Mouse (Mus musculus) right cerebral cortex, postnatal 36 days (tissue): ENCODE measurements around the gene Eid3.

Experiments
- DNase-seq, 2 experiments: peaks; one replicate each; pipeline ENCODE4 v3.0.0; 2022; ENCODE audit warnings: low spot score in 2 of 2, mixed read lengths in 1 of 2

The Eid3 gene

DNA sequence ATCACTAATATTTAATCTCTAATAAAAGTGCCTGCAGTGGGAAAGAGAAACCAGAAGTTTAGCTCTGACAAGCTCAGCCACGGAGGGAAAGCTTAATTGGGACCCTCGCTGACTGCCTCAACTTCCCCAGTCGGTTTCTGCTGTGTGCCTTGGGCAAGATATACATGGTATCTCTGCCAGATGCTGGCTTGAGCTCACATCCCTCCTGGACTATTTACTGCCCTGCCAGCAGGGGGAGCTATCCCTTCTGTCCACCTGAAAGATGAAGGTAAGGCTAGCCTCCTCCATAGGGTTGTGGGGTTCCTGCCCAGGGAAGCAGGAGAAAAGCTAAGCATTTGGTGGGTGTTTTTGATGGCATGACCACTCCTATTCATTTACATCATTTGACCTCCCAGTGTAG, 43.8 kb downstream of the Eid3 start:
- DNase-seq: no peak

- no peak for DNase-seq
Measured at GRCm38 (mm10) chr10:82913238-82913637, 46.8 kb downstream of the Eid3 start.

DNA sequence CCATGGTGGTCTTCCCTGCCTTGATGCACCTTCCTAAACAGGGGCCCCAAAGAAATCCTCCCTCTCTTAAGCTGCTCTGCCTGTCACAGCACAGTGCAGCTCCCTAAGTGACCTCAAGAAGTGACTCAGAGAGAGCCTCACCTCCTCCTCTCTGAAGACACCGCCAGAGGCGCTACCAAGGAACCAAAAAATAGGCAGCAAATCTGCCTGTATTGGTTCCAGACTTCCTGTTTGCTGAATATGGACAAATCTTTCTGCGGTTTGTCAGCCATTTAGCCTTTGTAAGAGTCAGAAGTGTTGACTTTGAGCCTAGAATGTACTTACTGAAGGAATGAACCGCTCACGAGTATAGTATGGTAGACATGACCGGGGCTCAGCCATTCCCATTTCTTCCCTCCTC, 47.3 kb downstream of the Eid3 start:
- no peak for DNase-seq
